18 mouse cellular contexts compared by ENCODE assay signal in the genomic region with DNA sequence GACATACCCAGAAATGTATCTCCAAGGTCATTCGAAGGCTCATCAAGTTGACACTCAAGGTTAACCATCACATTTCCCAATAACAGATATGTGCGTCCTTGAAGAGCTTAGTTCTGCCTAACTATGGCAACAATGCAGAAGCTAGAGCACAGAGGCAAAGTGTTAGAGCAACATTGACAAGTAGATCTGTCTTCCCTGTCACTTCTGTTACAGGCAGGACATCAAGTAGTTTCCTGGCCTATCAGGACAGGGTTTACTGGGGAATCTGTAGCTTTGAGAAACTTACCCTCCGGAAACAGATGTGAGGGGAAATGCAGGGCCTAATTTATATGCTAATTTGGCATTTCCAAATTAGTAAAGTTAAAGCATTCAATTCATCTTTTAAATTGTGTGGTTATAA.
DNase-seq lines count a peak whose midpoint lies in the region; ATAC-seq lines count a peak whose summit lies in the region.
"Had no signal": no experiment of that assay in that cellular context is flagged by ENCODE, and none has a peak within 500 bp of the region (broad histone marks: within the 10 kb centered on the region; RNA-seq: fewer than 3 reads in every experiment).

No protein-coding gene starts in this region.

- ATAC-seq in common myeloid progenitor, adult 5-6 weeks (replicated peaks; ENCODE audit: low read depth, poor library complexity, severe bottlenecking): peak; percentile 41
- peak; percentile 83 for ATAC-seq in granulocyte monocyte progenitor cell, adult 5-6 weeks (replicated peaks; ENCODE audit: poor library complexity, severe bottlenecking)
- peak; percentile 78 for ATAC-seq in megakaryocyte progenitor cell, adult 5-6 weeks (replicated peaks; ENCODE audit: poor library complexity)
- ATAC-seq: activated CD4-positive, CD25-positive, alpha-beta regulatory T cell, adult 4 months; forebrain, embryonic 14.5 days; forebrain, embryonic 16.5 days had no signal

- DNase-seq in R1 (ENCODE audit: low read depth, low spot score): peak; percentile 2
- no peak for DNase-seq in retina, embryonic 14.5 days (ENCODE audit: low spot score)
- no peak for DNase-seq in cerebellum, postnatal 36 days
- no peak for DNase-seq in layer of hippocampus, adult 18-20 months (ENCODE audit: low spot score in 2 of 2)
- DNase-seq: adrenal gland, adult 8-10 months; adrenal gland, postnatal 14 days; adrenal gland, postnatal 36 days; cerebellum, adult 11-12 months; cerebellum, adult 2 months; cerebellum, adult 9-10 months; cerebellum, postnatal 10 days; cerebellum, postnatal 25 days had no signal
